Mouse (Mus musculus): ENCODE measurements around the gene Trove2. TPM values are rescaled to one million over a fixed set of nuclear protein-coding genes. Genes with fewer than 3 reads are reported as not detected.

The Trove2 gene
- polyA plus RNA-seq (2012; rRNA removed), result 16.9 and 17.1 TPM in 2 replicates

GRCm38 (mm10) chr1:143776446-143777411 is at the start of gene Trove2, which contains the start of gene Uchl5:
TSS of gene Trove2 (minus strand) at chr1:143777068.
TSS of gene Uchl5 (plus strand) at chr1:143777272.

GRCm38 (mm10) chr1:143716038-143716437 is 60.8 kb downstream of the Trove2 start, which contains the start of gene Glrx2:
TSS of gene Glrx2 (plus strand) at chr1:143716338.

GRCm38 (mm10) chr1:143702741-143703262 is 74.1 kb downstream of the Trove2 start, which contains the start of gene Cdc73:
TSS of gene Cdc73 (minus strand) at chr1:143702893.

Other genes with a start within 250 kb of the Trove2 start
- 7.7 TPM in 2 replicates for gene B3galt2, start 136.4 kb downstream of the Trove2 start, polyA plus RNA-seq (2012; rRNA removed)
- 13.6 and 15.0 TPM in 2 replicates for gene Cdc73, start 74.2 kb downstream of the Trove2 start, polyA plus RNA-seq (2012; rRNA removed)
- 93.1 and 94.4 TPM in 2 replicates for gene Glrx2, start 60.7 kb downstream of the Trove2 start, polyA plus RNA-seq (2012; rRNA removed)
- 18.5 and 19.1 TPM in 2 replicates for gene Uchl5, start 204 bp upstream of the Trove2 start, polyA plus RNA-seq (2012; rRNA removed)
- gene Rgs2, start 227.1 kb upstream of the Trove2 start, polyA plus RNA-seq (2012; rRNA removed), result 45.6 and 47.5 TPM in 2 replicates

All from central nervous system, embryonic 18 days (tissue).